Mouse (Mus musculus): ENCODE measurements around the gene Klhl11.
A peak's percentile ranks its signal among the peaks of the same experiment; 100 is the strongest.

Klhl11 gene

DNA sequence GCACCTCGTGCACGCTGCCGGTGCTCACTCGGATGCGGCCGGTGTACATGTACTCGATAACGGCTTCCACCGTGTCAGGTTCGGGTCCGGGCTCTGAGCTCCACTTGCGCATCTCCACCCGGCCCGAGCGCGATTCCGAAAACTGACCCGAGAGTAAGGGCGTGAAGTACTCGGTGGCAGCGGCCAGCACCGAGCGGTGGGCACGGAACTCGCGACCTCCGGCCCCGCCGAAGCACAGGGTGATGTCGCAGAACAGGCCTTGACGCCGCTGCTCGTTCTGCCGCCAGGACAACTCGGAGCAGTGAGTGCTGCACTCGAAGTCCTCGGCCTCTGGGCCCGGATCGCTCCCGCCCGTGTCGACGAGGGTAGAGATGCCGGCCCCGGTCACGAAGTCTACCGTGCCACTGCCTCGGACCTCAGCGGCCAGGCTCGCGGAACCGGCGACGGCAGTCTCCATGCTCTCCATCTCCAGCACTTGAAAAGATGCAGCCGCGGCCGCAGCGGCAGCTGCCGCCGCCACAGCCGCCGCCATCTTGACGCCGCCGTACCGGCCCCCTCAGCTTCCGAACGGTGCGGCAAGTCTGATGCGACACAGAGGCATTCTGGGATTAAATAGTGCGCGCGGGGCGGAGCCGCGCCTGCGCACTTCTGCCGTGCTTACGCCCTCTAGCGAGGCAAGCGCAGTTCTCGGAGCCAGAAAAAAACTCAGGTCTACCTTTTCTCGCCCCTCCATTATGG is at the start of gene Klhl11:
TSS of gene Klhl11 (minus strand) at position 545 of the 738 bp plus-strand sequence.
- DNase-seq (ENCODE audit: low spot score in 2 of 2): peak; percentile 80 to 93

GRCm38 (mm10) chr11:100520838-100521237 is 48.3 kb upstream of the Klhl11 start:
- no peak for DNase-seq (ENCODE audit: low spot score in 2 of 2)

- no peak for DNase-seq (ENCODE audit: low spot score in 2 of 2)
Observed at GRCm38 (mm10) chr11:100519188-100519587, 46.6 kb upstream of the Klhl11 start.

DNA sequence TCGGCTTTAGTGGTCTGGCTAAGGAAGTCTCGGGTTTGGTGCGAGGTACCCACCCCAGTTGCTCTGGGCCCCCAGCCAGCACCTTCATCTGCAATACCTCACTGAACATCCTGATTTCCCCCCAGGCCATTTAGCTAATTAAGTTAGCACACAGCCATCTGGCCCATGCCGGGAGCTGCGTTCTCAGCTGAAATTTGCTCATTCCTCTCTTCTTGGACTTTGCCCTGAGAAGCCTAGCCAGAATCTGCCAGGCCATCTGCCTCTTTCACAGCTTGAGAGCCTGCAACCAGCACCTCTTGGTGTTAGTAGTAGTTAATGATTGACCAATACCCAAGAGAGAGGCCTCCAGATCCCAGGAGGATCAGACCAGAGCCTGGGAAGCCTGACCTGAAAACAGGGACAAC is 45.6 kb upstream of the Klhl11 start:
- peak in 1 of 2 experiments; percentile 73 for DNase-seq (ENCODE audit: low spot score in 2 of 2)

GRCm38 (mm10) chr11:100516291-100516690 is 43.8 kb upstream of the Klhl11 start:
- peak in 1 of 2 experiments; percentile 33 for DNase-seq (ENCODE audit: low spot score in 2 of 2)

DNA sequence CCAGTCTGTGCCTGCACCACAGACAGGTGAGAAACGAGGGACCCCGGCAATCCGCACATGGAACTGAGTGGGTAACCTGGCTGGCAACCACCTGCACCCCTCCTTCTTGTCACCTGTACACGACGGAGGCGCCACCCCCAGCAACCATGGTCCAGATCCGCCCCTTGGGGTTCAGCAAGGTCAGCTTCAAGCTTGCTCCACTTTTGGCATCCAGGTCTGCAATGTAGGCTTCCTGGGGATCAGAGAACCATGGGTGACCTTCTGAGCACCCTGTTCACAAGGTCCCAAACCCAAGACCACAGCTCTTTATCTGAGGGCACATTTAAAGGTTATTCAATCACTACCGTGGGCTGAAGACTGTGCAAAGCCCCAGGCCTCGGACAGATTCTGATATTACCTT is 43.2 kb upstream of the Klhl11 start:
- no peak for DNase-seq (ENCODE audit: low spot score in 2 of 2)

- no peak for DNase-seq (ENCODE audit: low spot score in 2 of 2)
Observed at GRCm38 (mm10) chr11:100515061-100515460, 42.5 kb upstream of the Klhl11 start.

DNA sequence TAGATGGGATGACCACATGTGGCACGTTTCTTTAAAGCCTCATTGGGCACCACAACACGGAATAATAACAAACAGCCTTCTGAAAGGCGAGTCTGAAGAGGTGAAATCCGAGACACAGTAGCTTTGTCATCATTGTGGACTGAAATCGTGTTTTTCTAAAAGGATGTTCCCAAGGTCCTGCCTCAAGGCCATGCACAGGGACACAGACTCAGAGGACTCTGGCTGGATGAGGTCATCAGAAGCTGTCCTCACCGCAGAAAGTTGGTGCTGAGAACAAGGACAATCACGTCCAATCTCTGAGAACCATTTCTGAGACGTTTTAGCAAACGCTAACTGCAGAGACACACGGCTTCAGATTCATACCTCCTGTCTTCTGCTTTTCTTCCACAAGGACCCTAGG is 41.2 kb upstream of the Klhl11 start:
- DNase-seq (ENCODE audit: low spot score in 2 of 2): no peak

GRCm38 (mm10) chr11:100512384-100512783 is 39.8 kb upstream of the Klhl11 start:
- DNase-seq (ENCODE audit: low spot score in 2 of 2): peak in 1 of 2 experiments; percentile 47

GRCm38 (mm10) chr11:100510556-100510955 is 38.0 kb upstream of the Klhl11 start:
- DNase-seq (ENCODE audit: low spot score in 2 of 2): no peak

GRCm38 (mm10) chr11:100505997-100506396 is 33.5 kb upstream of the Klhl11 start:
- no peak for DNase-seq (ENCODE audit: low spot score in 2 of 2)

DNA sequence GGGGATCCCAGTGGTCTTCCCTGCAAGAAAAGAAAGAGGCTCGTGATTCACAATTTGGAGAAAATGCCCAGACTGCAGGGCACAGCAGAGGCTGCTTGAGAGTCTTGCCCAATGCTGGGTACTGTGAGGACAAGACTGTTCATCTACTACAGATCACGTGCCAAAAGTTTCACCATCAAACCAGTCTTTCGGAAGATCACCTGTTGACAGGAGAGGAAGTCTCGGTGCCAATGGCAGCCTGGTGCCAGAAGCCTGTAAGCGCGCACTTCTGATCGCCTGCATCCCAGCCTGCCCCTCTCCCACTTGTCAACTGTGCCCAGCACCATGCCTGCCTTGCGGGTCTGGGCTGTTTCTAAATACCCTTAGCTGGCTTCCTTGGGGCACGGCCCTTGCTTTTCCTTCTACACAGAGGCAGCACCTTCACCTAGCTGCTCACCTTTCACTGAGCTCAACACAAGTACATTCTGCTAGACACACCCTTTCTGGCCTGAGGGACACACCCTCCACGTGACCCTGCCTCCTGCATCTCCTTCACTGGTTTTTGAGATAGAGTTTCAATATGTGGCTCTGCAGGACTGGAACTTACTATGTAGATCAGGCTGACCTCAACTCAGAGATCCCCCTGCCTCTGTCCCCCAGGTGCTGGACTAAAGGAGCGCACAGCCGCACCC is 32.6 kb upstream of the Klhl11 start:
- no peak for DNase-seq (ENCODE audit: low spot score in 2 of 2)

- no peak for DNase-seq (ENCODE audit: low spot score in 2 of 2)
Observed at GRCm38 (mm10) chr11:100501321-100501720, 28.8 kb upstream of the Klhl11 start.

- no peak for DNase-seq (ENCODE audit: low spot score in 2 of 2)
Observed at GRCm38 (mm10) chr11:100500651-100501050, 28.1 kb upstream of the Klhl11 start.

DNA sequence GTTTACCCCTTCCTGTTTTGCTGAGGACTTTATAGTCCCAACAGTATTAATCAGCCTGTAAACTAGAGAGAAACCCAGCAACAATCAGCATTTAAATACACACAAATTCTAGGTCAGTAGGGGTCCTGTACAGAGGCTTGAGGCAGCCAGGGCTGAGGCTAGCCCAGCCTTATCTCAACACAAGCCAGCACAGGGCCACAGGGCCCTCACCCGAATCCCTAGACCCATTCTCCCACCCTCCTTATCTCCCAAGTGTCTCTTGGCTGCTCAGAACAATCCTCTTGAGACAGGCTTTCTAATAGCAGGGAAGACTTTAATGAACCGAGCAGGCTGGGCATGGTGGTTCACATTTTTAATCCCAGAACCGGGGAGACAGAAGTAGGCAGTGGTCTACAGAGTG is 27.7 kb upstream of the Klhl11 start:
- no peak for DNase-seq (ENCODE audit: low spot score in 2 of 2)

DNA sequence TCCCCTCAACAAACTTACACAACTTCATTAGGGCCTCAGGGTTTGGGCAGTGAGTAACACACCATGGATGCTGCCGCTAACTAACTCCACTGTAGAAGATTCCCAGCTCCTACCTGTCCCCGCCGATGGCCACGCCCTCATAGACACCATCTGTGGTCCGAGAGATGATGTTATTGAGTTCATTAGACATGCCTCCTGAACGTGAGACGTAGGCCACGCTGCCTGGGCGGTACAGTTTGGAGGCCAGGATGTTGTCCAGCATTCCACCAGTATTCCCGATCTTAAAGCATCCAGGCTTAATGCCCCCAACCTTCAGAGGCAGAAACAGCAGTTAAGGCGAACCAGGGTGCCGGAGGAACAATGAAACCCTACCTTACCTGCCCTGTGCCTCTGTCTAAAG is 21.2 kb upstream of the Klhl11 start:
- DNase-seq (ENCODE audit: low spot score in 2 of 2): no peak

GRCm38 (mm10) chr11:100490951-100491350 is 18.4 kb upstream of the Klhl11 start:
- no peak for DNase-seq (ENCODE audit: low spot score in 2 of 2)

GRCm38 (mm10) chr11:100485801-100486538 is 13.4 kb upstream of the Klhl11 start:
- DNase-seq (ENCODE audit: low spot score in 2 of 2): peak in 1 of 2 experiments; percentile 12

DNA sequence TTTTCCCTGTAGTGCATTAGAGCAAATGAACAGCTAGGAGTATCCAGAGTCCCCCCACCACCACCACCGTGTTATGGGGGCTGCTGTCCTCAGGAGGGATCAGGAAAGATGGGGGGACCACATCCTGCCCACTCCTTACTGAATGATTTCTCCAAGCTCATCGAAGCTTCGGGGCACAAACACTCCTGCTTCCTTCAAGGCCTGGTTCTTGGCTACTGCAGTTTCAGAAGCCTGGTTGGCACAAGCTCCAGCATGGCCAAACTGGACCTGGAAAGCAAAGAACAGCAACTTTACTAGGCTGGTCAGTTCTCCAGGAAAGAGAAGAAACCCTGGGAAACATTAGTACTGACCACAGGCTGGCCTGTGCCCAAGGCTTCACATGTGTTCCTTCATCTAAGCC is 11.9 kb upstream of the Klhl11 start:
- DNase-seq (ENCODE audit: low spot score in 2 of 2): no peak

- no peak for DNase-seq (ENCODE audit: low spot score in 2 of 2)
Observed at GRCm38 (mm10) chr11:100479152-100479551, 6.6 kb upstream of the Klhl11 start.

DNA sequence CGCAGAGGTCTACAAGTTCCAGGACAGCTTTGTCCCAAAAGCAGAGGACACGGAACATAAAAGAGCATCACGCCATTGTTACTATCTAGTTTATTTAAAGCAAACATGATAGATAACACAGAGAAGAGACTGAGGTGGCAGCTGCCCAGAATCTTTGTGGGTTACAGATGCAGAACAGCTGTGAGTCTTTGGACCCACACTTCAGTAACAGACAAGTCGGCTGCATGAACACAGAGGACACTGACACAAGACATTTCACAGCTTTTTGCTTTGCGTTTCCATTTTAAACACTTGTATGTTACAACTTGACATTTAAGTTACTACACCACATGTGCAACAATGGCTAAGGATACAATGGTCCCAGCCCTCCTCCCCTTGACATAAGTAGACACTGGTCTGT is 3.7 kb upstream of the Klhl11 start:
- no peak for DNase-seq (ENCODE audit: low spot score in 2 of 2)

GRCm38 (mm10) chr11:100472935-100473295 is 374 bp upstream of the Klhl11 start:
- DNase-seq (ENCODE audit: low spot score in 2 of 2): no peak

Data from cerebellum, postnatal 4 days (tissue).